Comparison of ENCODE assay signal across 11 mouse cellular contexts in the genomic region with DNA sequence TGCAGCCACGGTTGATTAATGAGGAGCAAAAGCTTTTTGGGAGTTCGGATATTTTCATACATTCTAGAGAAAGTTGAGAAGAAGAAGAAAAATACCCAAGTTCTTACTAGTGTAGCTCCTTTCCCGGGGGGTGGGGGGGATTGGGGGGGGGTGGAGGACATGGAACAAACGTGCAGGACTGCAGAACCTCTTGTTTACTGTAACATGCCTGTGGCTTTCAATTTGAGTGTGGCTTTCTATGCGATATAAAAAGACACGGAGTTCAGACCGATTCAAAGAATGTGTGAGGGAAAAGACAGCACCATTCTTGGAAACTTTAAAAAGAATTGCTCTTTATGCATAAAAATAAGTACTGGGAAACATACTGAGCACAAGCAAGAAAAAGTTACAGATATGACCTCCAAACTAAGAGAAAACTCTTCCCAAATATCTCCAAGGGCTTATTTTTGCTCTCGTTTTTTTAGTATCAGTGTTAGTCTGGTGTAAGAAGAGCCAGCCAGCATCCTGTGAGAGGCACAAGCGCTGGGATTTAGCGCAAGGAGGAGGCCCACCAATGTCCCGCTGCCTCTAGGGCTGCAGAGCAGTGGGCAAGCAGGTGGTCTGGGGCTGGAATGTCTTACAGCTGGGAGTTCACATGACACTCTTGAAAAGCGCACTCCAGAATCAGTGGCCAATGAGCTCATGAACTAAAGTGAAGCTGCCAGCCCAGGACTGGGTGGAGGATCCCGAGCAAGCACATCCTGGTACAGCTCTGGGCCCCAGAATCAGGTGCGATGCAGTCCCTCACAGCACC.
DNase-seq lines count a peak whose midpoint lies in the region; ATAC-seq and TF ChIP-seq lines count a peak whose summit lies in the region.
"Had no signal": no experiment of that assay in that cellular context is flagged by ENCODE, and none has a peak within 500 bp of the region (broad histone marks: within the 10 kb centered on the region; RNA-seq: fewer than 3 reads in every experiment).

No protein-coding gene starts in this region.

- no peak for TF ChIP-seq CTCF in small intestine, adult 2 months (IDR thresholded peaks at IDR 0.05; ENCODE audit: extremely low read depth, insufficient read length, insufficient replicate concordance, low read depth, low read length)

- peak overlapping the region; percentile 16; the same call in 1 of the 2 replicates for H3K4me2 ChIP-seq in lung, embryonic 16.5 days (ENCODE audit: low read depth, low read length)
- no peak overlapping the region for H3K4me2 ChIP-seq in embryonic facial prominence, embryonic 12.5 days (replicated peaks)
- H3K4me2 ChIP-seq: heart, embryonic 11.5 days had no signal

- H3K9ac ChIP-seq in lung, embryonic 16.5 days (ENCODE audit: low read length), result no peak overlapping the region; the same call in 1 of the 2 replicates
- H3K9ac ChIP-seq in embryonic facial prominence, embryonic 12.5 days, result no peak overlapping the region

- no peaks in the 10 kb centered on the region for H3K9me3 ChIP-seq in lung, embryonic 16.5 days (ENCODE audit: control insufficient read depth, low read length)
- H3K9me3 ChIP-seq in embryonic facial prominence, embryonic 12.5 days, result no peaks in the 10 kb centered on the region

- H3K27ac ChIP-seq in lung, embryonic 16.5 days (ENCODE audit: low read length), result peak overlapping the region; percentile 68
- H3K27ac ChIP-seq in embryonic facial prominence, embryonic 12.5 days, result no peak overlapping the region
- peak overlapping the region; percentile 51; the same call in 1 of the 2 replicates for H3K27ac ChIP-seq in small intestine, adult 2 months (ENCODE audit: insufficient read depth, low read depth, low read length)
- H3K27ac ChIP-seq: hindbrain, postnatal 0 days had no signal

- no peaks in the 10 kb centered on the region for H3K27me3 ChIP-seq in lung, embryonic 16.5 days (ENCODE audit: control insufficient read depth, insufficient read depth, low read depth, low read length)
- H3K27me3 ChIP-seq in embryonic facial prominence, embryonic 12.5 days, result no peaks in the 10 kb centered on the region
- H3K27me3 ChIP-seq in small intestine, adult 2 months (ENCODE audit: control insufficient read depth, insufficient read depth, low read length), result no peaks in the 10 kb centered on the region

- 45% methylated on average over 14 of the region's 14 CpGs for WGBS in lung, embryonic 16.5 days
- 51% methylated on average over 14 of the region's 14 CpGs for WGBS in embryonic facial prominence, embryonic 12.5 days
- 62% methylated on average over 14 of the region's 14 CpGs for WGBS in small intestine, adult 2 months

- H3K4me3 ChIP-seq in lung, embryonic 16.5 days (ENCODE audit: low read length), result no peak overlapping the region
- H3K4me3 ChIP-seq in embryonic facial prominence, embryonic 12.5 days, result no peak overlapping the region
- no peak overlapping the region for H3K4me3 ChIP-seq in small intestine, adult 2 months (ENCODE audit: low read depth, low read length)

- no peaks in the 10 kb centered on the region for H3K36me3 ChIP-seq in lung, embryonic 16.5 days (ENCODE audit: control insufficient read depth, insufficient read depth, low read length)
- H3K36me3 ChIP-seq in embryonic facial prominence, embryonic 12.5 days, result no peaks in the 10 kb centered on the region
- no peaks in the 10 kb centered on the region for H3K36me3 ChIP-seq in small intestine, adult 2 months (ENCODE audit: control insufficient read depth, insufficient read depth, low read length)

- peak; percentile 7 for DNase-seq in gastrocnemius, postnatal 25 days
- no peak for DNase-seq in gastrocnemius, postnatal 14 days
- DNase-seq in lung, postnatal 36 days, result no peak
- DNase-seq in adrenal gland, postnatal 10 days, result no peak
- no peak for DNase-seq in gastrocnemius, adult 8-10 months (ENCODE audit: low spot score in 2 of 2)
- DNase-seq: B cell, adult 2 months had no signal

- ATAC-seq in lung, embryonic 16.5 days (ENCODE audit: low read depth), result peak; percentile 55; the same call in 1 of the 2 replicates
- ATAC-seq in embryonic facial prominence, embryonic 12.5 days (ENCODE audit: insufficient number of reproducible peaks, insufficient read depth, low FRiP score, low TSS enrichment), result 0 out of 2 replicates have a peak, but pooled peaks have one; percentile 22
- ATAC-seq: hindbrain, postnatal 0 days had no signal

- no peak for TF ChIP-seq POLR2A in small intestine, adult 2 months (IDR thresholded peaks at IDR 0.05; ENCODE audit: low read depth, low read length)

- intact Hi-C loops in gastrocnemius, postnatal 14 days (cut with DNase I; ENCODE audit: low total_unique reads), result no loop called here

- H3K4me1 ChIP-seq in lung, embryonic 16.5 days (replicated peaks; ENCODE audit: control insufficient read depth, insufficient read depth, low read length), result peaks cover 24% of the 10 kb centered on the region
- peaks cover 32% of the 10 kb centered on the region for H3K4me1 ChIP-seq in embryonic facial prominence, embryonic 12.5 days
- H3K4me1 ChIP-seq in small intestine, adult 2 months (ENCODE audit: control insufficient read depth, insufficient read depth, insufficient read length, low read length), result no peaks in the 10 kb centered on the region
